Mouse (Mus musculus) heart, adult 2 months (tissue): Measurements from ENCODE around the gene Clybl. TPM values are rescaled to one million over a fixed set of nuclear protein-coding genes. Genes with fewer than 3 reads are reported as not detected.

Experiments used
- DNase-seq, 2 experiments: peaks; one replicate each; pipeline ENCODE4 v3.0.0; 2021
- H3K27ac ChIP-seq: fragments of 200-600 bp; 2 replicates; pipeline ENCODE4 v1.8.1; 2022
- H3K27me3 ChIP-seq: fragments of 200-500 bp; 2 replicates; pipeline ENCODE4 v1.6.1; 2012; ENCODE audit warnings: mild to moderate bottlenecking, low read length, inconsistent platforms, mixed read lengths; ENCODE audit not compliant: control insufficient read depth, insufficient read depth
- H3K36me3 ChIP-seq: fragments of 200-500 bp; 2 replicates; pipeline ENCODE4 v1.6.1; 2012; ENCODE audit warnings: low read length, inconsistent platforms; ENCODE audit not compliant: control insufficient read depth, insufficient read depth
- H3K4me1 ChIP-seq: fragments of 200-500 bp; 2 replicates; pipeline ENCODE4 v1.6.1; 2011; ENCODE audit warnings: low read length; ENCODE audit not compliant: control insufficient read depth, insufficient read depth
- H3K4me3 ChIP-seq: fragments of 200-600 bp; 2 replicates; pipeline ENCODE4 v1.8.1; 2022
- H3K79me2 ChIP-seq: fragments of 200-500 bp; replicated peaks from 2 replicates; pipeline ENCODE4 v1.6.1; 2012; ENCODE audit warnings: mild to moderate bottlenecking, inconsistent platforms, low read length, moderate library complexity, mixed read lengths; ENCODE audit not compliant: control insufficient read depth, insufficient read depth
- H3K9ac ChIP-seq: fragments of 200-500 bp; 2 replicates; pipeline ENCODE4 v1.6.1; 2012; ENCODE audit warnings: low read depth, mild to moderate bottlenecking, control low read depth, inconsistent platforms, low read length, mixed read lengths
- CTCF ChIP-seq: fragments of 200-600 bp; IDR thresholded peaks from 2 replicates; pipeline ENCODE4 v1.8.1; 2022; ENCODE audit warnings: antibody characterized with exemption, mild to moderate bottlenecking, moderate library complexity
- EP300 ChIP-seq: fragments of 200-500 bp; IDR thresholded peaks from 2 replicates; pipeline ENCODE4 v1.6.1; 2011; ENCODE audit warnings: low read depth, low read length, control low read depth; ENCODE audit not compliant: insufficient read depth
- POLR2A ChIP-seq: fragments of 200-500 bp; IDR thresholded peaks from 2 replicates; pipeline ENCODE4 v1.6.1; 2011; ENCODE audit warnings: mild to moderate bottlenecking, low read depth, low read length, control low read depth; ENCODE audit not compliant: insufficient read depth
- WGBS: fragments of 180-500 bp; shearing (Covaris S2); methylation state at CpG from one replicate; pipeline ENCODE4 v1.1.7; 2018; 5-methylcytosine and 5-hydroxymethylcytosine counted together
- intact Hi-C: fragments of 180-260 bp; cut with DNase I; formaldehyde crosslinking; loops from one replicate; pipeline ENCODE4 v1.15.1; 2025
- polyA plus RNA-seq: library from polyadenylated mRNA; depleted of rRNA; stranded (reverse); fragments of >200 nt; gene quantifications from 2 replicates; pipeline ENCODE4 v1.2.3, GENCODE M21; 2012
- total RNA-seq, 2 experiments: library from RNA; stranded (reverse); gene quantifications; 2 replicates each; pipeline ENCODE4 v1.2.3; 2021

The Clybl gene
- total and polyA plus RNA-seq, 3 experiments: 50.3 to 131 (median 115) TPM

DNA sequence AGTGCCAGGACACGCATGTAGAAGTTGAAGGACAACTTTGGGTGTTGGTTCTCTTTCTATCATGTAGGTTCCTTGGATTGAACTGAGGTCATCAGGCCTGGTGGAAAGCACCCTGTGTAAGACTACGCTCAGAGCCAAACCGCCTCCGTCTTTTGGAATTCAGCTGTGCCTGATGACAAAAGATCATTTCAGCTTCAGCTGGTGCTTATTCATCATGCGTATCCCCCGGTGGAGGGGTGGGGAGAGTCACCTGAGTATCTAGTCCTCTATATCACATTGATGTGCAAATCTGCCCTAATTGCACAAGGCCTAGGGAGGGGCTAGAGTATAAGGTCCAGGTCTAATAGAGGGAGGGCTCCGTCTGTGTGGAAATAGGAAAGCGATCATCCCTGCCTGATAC is 95.6 kb downstream of the Clybl start:
- TF ChIP-seq POLR2A (no peak), CTCF (no peak), EP300 (no peak)
- DNase-seq: no peak
- 90% methylated on average over 8 of the region's 8 CpGs for WGBS
- intact Hi-C loops: no loop called here
- Histone ChIP-seq H3K36me3 (no peaks in the 10 kb centered on the region), H3K4me3 (no peak overlapping the region), H3K9ac (no peak overlapping the region), H3K4me1 (no peaks in the 10 kb centered on the region), H3K27me3 (no peaks in the 10 kb centered on the region), H3K27ac (no peak overlapping the region), H3K79me2 (no peaks in the 10 kb centered on the region)

DNA sequence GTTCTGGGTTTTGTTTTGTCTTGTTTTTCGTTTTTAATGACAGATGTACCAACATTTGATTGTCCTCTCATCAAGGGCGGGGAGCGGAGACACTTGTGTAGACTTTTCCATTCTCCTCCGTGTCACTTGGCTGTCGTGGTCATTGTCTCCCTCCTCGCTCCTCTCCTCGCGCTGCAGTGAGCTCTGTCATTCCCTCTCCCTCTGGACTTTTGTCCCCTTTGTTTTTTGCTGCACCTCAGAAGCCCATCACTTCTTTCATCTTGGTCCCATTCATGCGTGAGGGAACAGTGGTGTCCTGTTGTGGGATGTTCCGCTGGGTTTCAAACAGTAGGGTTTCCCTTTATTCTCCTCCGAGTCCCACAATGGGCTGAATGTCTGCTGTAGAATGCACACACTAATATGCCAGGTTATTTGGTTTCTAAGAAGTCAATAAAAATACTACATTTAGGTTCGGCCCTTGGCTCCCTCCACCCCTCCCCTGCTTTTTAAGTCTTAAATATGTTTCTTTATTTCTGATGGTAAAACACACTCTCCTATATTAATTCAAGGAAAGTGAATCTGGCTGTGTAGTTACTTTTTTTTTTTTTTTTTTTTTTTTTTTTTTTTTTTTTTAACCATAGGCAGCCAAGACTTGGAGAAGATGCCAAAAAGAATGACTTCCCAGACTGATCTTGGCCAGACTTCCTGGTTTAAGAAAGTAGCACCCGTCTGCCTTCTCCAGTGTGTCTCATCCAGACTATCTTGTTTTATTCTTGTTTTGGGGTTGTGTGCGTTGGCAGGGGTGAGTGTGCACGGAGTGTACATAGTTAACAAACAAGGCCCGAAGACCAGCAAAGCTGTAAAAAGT is 98.2 kb downstream of the Clybl start:
- intact Hi-C loops: no loop called here
- no peak overlapping the region for H3K27ac ChIP-seq
- no peak overlapping the region for H3K4me3 ChIP-seq
- WGBS: 70% methylated on average over 16 of the region's 16 CpGs
- TF ChIP-seq POLR2A (no peak), EP300 (no peak), CTCF (no peak)
- no peaks in the 10 kb centered on the region for H3K36me3 ChIP-seq
- no peak overlapping the region for H3K9ac ChIP-seq
- no peaks in the 10 kb centered on the region for H3K4me1 ChIP-seq
- no peak for DNase-seq
- H3K79me2 ChIP-seq: no peaks in the 10 kb centered on the region
- H3K27me3 ChIP-seq: no peaks in the 10 kb centered on the region

DNA sequence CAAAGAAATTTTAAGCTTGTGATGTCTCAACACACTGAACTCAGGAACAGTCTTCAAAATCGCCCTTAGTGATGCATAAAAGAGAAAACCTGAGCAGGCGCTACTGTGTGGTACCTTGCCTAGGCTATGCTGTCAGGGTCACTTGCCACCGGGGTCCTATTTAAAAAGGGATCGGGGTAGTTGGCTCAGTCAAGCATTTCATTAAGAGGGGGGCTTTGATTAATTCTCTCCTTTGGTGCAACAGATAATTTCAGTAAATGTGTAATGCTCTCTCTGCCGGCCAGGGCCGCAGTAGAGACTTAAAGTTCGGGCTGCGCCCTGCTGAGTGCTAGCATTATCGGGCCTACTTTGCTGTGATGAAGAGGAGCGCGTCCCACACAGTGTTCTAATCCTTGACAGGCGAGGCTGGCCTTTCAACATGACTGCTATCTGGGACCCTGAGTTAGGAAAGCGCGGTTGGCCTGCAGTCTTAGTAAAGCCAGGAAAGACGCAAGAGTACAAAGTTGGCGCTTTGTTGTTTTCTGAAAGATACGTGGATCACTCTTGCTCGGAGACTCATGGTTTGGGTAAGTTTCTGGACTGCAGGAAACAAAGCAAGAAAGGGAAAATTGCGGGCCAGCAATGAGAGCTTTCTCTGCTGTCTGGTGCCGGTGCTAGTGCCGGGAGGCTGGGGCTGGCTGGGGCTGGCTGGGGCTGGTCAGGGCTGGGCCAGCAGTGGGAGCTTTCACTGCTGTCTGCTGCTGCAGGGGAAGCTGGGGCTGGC is 99.0 kb downstream of the Clybl start:
- 53% methylated on average over 21 of the region's 21 CpGs for WGBS
- no peak overlapping the region for H3K9ac ChIP-seq
- TF ChIP-seq EP300: no peak
- no peak for TF ChIP-seq CTCF
- no peak for TF ChIP-seq POLR2A
- DNase-seq: peak in 1 of 2 experiments; percentile 30
- H3K4me1 ChIP-seq: no peaks in the 10 kb centered on the region
- H3K79me2 ChIP-seq: no peaks in the 10 kb centered on the region
- no peak overlapping the region for H3K4me3 ChIP-seq
- H3K36me3 ChIP-seq: no peaks in the 10 kb centered on the region
- intact Hi-C loops: no loop called here
- H3K27ac ChIP-seq: no peak overlapping the region
- H3K27me3 ChIP-seq: no peaks in the 10 kb centered on the region

DNA sequence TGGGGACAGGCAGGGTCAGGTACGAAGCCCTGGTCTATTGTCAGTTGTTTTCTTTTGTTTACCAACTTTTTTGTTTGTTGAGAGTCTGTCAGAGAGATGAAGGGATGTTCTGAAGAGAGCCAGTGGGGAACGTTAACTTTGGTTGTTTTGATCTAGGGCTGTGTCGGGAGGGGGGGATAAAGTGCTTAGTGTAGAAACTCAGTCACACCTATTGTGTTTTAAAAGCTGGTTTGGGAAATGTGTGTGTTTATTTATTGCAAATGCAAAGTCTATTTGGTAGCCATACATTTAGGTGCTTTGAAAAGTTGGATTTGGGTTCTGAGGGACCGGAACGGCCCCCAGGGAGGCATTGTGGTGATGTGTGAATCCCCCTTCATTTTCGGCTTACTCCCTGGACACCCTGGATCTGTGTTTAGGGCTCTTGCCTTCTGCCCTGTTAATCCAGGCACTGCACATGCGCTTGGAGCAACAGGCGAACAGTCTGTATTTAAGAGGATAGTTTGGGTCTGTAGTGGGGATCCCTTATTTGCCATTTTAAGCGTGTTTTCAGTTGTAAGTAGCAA is 99.6 kb downstream of the Clybl start:
- no peaks in the 10 kb centered on the region for H3K36me3 ChIP-seq
- H3K4me3 ChIP-seq: no peak overlapping the region
- H3K4me1 ChIP-seq: no peaks in the 10 kb centered on the region
- 69% methylated on average over 9 of the region's 9 CpGs for WGBS
- H3K27me3 ChIP-seq: no peaks in the 10 kb centered on the region
- H3K27ac ChIP-seq: no peak overlapping the region
- no peak for TF ChIP-seq POLR2A
- no peak for TF ChIP-seq EP300
- TF ChIP-seq CTCF: no peak
- intact Hi-C loops: no loop called here
- no peaks in the 10 kb centered on the region for H3K79me2 ChIP-seq
- no peak for DNase-seq
- no peak overlapping the region for H3K9ac ChIP-seq

DNA sequence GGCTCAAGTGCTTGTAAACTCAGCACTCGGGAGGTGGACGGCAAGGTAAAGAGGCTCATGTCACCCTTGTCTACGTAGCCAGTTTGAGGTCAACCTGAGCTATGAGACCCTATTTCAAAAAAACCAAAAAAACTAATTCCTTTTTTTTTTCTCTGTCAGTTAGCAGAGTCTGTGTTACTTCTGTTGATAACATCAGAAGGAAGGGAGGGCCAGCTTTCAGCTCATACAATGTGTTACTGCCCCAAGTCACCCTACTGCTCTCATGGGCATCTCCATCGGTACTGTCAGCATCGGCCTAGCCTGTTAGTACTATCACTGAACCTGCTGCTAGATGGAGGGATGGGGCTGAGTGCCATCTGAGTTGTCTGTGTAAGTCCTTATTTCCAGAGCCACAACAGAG is 102.5 kb downstream of the Clybl start:
- intact Hi-C loops: no loop called here
- no peak overlapping the region for H3K4me3 ChIP-seq
- H3K36me3 ChIP-seq: no peaks in the 10 kb centered on the region
- no peaks in the 10 kb centered on the region for H3K79me2 ChIP-seq
- TF ChIP-seq POLR2A (no peak), CTCF (no peak), EP300 (no peak)
- 81% methylated on average over 5 of the region's 5 CpGs for whole genome bisulfite sequencing
- H3K27ac ChIP-seq: no peak overlapping the region
- H3K9ac ChIP-seq: no peak overlapping the region
- H3K4me1 ChIP-seq: no peaks in the 10 kb centered on the region
- no peaks in the 10 kb centered on the region; the same call in 1 of the 2 replicates for H3K27me3 ChIP-seq
- no peak for DNase-seq
